Mouse (Mus musculus) cortical plate, adult 2 months (tissue): ENCODE data around the gene Itch.

ENCODE experiments used
- CTCF ChIP-seq: fragments of 200-500 bp; IDR thresholded peaks from 2 replicates; pipeline ENCODE4 v1.5.1; 2011; ENCODE audit warnings: mild to moderate bottlenecking, control low read depth, low read length; ENCODE audit not compliant: insufficient read depth; ENCODE audit errors: extremely low read depth
- POLR2A ChIP-seq: fragments of 200-500 bp; IDR thresholded peaks from 2 replicates; pipeline ENCODE4 v1.6.1; 2011; ENCODE audit warnings: mild to moderate bottlenecking, low read length, control low read depth; ENCODE audit not compliant: insufficient read depth; ENCODE audit errors: extremely low read depth

DNA sequence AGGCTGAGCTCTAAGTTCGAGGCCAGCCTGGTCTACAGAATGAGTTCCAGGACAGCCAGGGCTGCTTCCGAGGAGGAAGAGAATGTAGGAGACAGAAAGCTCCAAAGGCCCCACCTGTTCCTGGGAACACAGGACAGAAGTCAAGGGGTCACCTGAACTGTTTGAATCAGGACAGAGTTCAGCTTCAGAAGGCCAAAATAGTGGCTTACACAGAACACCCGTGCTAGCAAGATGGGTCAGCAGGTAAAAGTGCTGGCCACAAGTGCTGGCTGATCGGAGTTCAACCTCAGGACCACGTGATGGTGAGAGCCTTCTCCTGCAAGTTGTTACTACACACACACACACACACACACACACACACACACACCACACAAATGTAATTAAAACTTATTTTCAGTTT, 133.6 kb downstream of the Itch start:
- TF ChIP-seq CTCF (no peak), POLR2A (no peak)
